Mouse (Mus musculus): Measurements from ENCODE around the gene Fgf22.

The Fgf22 gene

DNA sequence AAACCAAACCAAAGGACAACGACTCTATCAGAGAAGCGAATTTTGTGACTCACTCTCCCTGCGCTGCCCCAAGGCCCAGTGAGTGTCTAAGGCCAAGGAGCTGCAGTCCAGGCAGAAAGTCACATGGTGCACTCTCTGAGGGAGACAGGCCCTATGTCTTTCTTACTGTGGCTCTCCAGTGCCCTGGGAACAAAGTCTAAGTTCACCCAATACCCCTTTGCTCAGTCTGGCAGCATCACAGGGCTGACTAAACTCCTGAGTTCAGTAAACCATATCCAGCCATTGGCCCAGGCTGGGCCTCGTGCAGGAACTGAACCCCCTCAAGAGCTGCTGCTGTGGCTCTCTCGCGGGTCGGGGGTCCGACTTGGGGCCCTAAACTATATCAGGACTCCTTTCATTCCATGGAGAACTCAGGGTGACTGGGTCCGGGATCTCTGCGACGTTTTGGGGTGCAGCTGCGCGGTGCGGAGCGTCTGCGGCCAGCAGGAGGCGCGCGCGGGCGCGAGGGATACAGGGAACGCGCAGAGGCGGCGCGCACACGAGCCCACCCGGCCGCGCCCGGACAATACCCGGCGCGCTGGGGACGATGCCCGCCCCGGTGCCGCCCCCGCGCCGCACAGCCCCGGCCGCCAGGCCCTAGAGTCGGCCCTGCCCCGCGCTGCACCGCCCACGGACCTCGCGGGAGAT is 38.3 kb downstream of the Fgf22 start, which contains the start of gene Palm:
Gene Palm, plus strand, starts transcription at position 522 of the 687 bp plus-strand sequence.
- peak; percentile 71 for DNase-seq (ENCODE audit: low read depth, low spot score)

DNA sequence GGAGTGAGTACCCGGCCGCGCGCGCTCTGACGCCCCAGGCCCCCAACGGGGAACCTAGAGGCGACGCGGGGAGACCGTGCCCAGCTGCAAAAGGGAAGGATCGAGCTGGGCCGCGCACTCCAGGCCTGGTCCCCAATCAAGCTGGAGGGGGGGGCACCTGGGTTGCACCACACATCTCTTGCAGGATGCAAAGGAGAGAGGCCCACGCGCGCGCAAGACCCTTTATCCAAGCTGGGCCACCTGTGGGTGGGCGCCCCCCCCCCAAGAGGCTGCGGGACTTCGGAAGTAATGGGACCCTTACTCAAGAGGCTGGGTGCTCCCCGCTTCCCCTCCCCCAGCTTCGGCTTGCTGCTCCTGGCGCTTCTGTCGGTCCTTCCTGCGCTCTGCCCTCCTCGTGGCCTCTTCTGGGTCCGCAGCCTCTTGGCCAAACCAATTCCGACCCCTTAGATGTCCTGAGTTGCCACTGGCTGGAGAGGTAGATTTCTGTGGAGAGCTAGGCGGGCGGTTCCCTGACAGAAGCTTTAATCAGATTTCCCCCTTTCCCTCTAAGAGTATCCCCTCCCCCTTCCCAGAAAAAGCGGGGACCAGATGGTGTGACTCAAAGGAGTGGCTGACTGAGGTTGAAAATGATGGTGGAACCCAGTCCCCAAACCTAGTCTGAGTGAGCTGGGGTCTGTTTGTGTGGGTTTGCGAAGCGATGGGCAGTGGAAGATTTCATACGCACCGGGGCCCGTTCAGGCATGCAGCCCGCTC is 39.0 kb downstream of the Fgf22 start:
- DNase-seq (ENCODE audit: low read depth, low spot score), result peak; percentile 35

DNA sequence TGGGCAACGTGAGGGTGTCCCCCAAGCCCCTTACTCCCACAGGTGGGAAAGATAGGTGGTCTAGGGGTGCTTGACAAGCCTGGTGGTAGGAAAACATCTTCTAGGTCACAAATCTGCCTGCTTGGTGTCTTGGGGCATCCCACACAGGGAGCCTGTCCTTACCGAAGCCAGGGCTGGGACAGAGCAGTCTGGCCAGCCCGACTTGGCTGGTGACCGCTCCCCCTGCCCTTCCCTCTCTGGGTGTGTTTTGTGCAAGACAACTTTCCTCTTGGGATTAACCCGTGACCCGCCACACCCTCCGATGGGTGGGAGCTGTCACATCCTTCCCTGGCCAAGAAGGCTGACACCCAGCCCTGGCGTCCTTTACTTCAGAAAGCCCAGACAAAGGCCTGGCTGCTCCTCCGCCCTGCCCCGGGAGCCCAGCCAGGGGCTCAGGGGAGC is 39.6 kb downstream of the Fgf22 start:
- DNase-seq (ENCODE audit: low read depth, low spot score), result no peak

DNA sequence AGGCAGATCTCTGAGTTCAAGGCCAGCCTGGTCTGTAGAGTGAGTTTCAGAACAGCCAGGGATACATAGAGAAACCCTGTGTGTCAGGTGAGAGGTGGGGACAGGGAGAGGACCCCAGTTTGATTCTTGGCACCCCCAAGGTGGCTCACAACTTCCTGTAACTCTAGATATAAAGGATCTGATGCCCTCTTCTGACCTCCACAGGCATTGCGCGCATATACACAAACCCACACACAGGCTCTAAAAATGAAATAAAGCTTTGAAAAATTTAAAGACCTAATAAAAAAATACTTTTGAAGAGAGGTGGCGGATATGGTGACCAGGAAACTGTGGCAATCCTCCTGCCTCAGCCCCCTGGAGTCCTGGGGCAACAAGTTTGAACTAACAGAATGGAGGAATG is 41.0 kb downstream of the Fgf22 start:
- no peak for DNase-seq (ENCODE audit: low read depth, low spot score)

DNA sequence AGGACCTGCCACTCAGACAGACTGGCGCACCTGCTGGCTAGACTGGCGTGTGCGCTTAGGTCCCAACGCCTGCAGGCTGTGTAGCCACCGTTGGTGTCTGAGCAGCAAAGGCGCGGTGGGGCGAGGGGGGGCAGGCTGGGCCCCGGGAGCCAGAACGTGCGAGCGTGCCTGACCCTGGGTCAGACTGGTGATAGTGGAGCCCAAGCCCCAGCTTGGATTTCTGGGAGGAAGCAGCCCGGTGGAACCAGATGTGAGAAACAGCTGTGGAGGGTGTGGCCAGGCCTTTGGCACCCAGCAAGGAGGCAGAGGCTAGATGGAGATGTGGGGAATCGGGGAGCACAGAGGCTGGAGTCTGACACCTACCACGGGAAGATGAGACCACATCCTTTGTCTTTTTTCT is 42.5 kb downstream of the Fgf22 start:
- DNase-seq (ENCODE audit: low read depth, low spot score), result no peak

DNA sequence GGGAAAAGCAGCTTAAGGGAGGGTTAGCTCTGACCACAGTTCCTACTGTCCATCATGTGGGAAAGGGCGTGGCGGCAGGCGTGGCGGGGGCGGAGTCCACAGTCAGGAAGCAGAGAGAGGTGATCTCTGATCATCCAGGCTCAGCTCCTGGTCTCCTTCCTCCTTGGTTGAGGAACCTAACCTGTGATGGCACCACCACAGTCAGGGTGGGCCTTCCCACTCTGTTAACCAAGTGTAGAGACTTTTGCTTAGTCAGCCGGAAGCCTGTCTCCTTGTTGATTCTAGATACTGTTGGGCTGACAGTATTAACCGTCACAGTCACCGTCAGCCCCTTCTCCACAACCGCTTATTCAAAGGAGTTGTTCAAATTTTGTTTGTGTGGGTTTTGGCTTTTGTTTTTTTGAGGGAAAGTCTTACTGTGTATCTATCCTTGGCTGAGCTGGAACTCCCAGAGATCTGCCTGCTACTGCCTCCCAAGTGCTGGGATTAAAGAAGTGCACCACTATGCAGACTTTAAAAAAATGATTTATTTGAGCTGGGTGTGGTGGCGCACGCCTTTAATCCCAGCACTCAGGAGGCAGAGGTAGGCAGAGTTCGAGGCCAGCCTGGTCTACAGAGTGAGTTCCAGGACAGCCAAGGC is 43.5 kb downstream of the Fgf22 start:
- DNase-seq (ENCODE audit: low read depth, low spot score), result no peak

DNA sequence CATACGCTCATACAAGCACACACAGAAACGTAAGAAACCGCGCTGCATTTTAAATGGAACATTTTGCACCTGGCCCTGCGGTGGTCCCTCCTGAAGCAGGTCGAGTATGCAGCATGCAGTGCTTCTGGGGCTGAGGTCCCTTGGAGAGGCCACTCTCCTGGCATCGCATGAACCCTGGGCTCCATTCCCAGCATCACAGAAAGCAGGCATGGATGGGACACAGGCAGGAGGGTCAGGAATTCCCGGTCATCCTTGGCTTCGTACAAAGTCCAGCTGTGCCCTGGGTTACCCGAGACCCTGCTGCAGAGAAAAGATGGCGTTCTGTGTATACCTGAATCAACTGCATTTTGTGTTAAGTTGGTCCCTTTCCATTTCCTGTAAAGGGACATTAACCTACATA is 45.6 kb downstream of the Fgf22 start:
- no peak for DNase-seq (ENCODE audit: low read depth, low spot score)

DNA sequence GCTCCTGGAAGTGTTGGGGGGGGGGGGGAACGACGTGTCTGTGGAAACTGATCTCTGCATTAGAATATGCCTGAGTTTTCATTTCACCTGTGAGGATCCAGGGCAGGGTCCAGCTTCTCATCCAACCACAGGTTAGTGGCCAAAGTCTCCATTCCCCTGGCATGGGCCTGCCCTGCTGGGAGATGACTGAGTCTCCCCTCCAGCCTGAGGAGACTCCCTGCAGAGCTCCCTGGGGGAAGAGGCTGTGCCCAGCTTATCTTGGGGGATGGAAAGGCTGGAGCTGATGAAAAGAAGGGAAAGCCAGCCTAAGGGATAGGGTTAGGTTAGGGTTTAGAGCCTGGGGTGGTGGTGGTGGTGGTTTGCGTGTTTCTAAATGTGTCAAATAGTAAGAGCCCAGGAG is 47.0 kb downstream of the Fgf22 start:
- no peak for DNase-seq (ENCODE audit: low read depth, low spot score)

DNA sequence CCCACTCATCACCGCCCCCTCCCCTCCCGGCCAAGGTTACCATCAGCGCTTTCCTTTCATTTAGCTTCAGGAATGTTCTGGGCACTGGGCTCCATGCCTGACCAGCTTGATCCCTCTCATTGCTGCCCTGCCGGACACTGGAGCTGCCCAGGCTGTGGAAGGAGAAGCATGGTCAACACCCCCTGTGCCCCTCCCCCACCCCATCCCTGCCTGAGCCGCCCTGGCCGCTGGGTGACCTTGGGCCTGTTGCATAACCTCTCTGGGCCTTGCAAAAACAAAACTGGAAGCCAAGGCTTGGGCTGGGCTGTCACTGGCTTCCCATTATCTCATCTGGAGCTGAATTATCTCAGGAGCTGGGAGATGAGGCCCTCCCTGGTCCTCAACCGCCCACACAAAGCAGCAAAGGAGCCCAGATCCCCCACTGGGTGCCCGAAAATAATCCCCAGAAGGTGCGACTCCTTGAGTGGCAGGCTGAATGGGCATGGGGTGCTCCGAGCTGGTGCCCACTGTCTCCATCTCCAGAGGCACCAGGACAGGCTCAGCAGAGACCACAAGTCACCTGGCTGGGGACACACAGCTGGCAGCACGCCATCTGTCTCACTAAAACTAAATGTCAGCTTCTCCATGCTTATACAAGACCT is 47.6 kb downstream of the Fgf22 start:
- no peak for DNase-seq (ENCODE audit: low read depth, low spot score)

DNA sequence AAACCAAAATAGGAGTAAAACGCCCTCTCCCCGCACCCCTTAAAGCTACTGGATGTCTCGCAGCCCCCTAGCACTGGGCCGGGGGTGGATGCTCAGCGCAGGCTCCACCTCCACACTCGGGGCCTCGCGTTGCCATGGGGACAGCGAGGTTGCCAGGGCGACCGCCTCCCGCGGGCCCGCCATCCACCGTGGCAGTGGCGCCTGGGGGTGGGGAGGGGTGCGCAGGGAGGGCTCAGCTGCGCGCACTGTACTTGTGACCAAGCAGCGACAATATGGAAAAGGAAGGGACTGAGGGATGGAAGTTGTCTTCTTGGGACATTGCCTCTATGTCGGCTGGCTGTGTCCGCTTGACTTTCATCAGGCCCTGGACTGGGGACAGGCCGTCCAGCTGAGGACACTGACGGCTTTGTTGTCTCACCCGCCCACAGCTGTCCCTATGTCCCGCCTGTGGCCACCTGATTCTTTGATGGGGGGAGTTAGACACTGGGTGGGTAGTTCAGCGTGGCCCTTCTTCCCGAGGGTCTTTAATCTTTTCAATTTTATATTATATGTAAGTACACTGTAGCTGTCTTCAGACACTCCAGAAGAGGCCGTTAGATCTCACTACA is 48.9 kb downstream of the Fgf22 start:
- peak; percentile 80 for DNase-seq (ENCODE audit: low read depth, low spot score)

DNA sequence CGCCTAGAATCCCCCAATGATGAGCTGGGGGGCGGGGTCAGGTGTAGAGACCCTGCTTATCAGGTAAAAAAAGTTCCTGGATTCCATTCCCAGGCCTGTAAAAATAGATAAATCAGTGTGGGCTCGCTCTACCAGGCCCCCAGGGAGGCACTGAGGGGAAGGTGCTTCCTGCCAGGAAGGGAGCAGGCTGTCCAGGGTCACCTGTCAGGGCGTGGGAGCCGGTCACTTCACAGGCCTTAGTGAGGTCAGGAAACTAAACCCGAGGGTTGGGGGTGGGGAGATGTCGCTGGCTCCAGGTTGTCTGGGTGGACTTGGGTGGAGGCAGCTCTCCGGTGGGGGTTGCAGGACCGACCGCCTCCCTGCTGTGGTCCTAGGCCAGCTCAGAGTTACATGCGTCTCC is 50.8 kb downstream of the Fgf22 start:
- DNase-seq (ENCODE audit: low read depth, low spot score), result no peak

DNA sequence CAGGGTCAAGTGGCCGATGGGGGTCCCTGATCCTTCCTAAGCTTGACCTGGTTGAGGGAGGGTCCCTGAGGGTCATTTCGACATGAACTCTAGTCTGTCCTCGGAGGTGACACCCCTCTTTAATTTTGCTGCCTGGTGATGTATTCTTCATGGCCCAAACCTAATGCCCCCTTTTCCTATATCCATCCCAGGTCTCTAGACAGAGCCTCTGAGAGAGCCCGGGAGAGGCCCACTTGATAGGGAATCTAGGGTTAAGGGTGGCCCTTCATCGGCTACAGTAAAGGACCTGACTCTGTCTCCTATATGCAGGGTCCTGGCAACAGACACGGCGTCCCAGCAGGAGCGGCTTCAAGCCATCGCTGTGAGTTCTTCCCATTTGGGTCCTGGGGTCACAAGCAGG is 51.5 kb downstream of the Fgf22 start:
- no peak for DNase-seq (ENCODE audit: low read depth, low spot score)

DNA sequence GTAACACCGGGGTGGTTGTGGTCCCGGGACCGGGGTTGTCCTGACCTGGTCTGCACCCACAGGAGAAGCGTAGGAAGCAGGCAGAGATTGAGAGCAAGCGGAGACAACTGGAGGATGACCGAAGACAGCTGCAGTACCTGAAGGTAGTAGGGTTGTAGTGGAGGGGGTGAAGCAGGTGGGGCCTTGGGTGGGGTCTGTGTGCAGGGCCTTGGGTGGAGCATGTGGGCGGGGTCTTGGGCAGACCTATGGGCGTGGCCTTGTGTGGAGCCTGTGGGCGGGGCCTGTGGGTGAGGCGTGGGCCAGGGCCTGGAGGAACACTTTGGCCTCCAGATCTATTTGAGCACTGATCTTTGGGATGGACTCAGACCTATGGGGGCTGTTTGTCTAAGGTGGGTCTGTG is 52.1 kb downstream of the Fgf22 start:
- no peak for DNase-seq (ENCODE audit: low read depth, low spot score)

DNA sequence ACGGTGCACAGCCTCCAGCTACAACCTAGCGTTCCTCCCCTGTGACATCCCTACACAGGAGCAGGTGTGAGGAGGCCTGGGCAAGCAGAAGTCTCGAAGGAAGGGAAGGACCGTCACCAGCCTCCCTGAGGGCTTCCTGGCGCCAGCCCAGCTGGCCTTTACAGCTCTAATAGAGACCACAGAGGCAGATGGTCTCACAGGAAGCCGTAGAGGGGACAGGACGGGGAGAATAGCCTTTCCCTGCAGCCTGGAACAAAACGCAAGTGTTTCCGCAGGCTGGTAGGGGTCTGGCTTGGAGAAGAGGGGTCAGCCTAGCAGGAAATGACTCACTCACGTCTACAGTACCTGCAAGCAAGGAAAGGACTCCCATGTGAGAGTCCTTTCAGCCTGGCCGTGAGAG is 53.0 kb downstream of the Fgf22 start:
- DNase-seq (ENCODE audit: low read depth, low spot score), result no peak
